Mouse (Mus musculus): Measurements from ENCODE around the gene Cntfr.

- TF ChIP-seq CTCF (IDR thresholded peaks at IDR 0.05; ENCODE audit: control insufficient read depth, insufficient read depth, insufficient replicate concordance, low read depth, low read length) (no peak), POLR2A (IDR thresholded peaks at IDR 0.05; ENCODE audit: control insufficient read depth, low read depth, low read length) (no peak)
Observed at GRCm38 (mm10) chr4:41664533-41664932, 32.4 kb downstream of the Cntfr start.
